Mouse (Mus musculus) spleen, adult 2 months (tissue): ENCODE measurements around the gene Hist1h2bj. TPM values are rescaled to one million over a fixed set of nuclear protein-coding genes. Genes with fewer than 3 reads are reported as not detected.

ENCODE experiments used
- DNase-seq, 2 experiments: peaks; one replicate each; pipeline versions ENCODE4 v3.0.0 to v3.0.0-alpha.2; 2012 to 2021; ENCODE audit warnings: low spot score in 2 of 2, low read depth in 1 of 2
- H3K27ac ChIP-seq: fragments of 200-500 bp; 2 replicates; pipeline ENCODE4 v1.5.1; 2012; ENCODE audit warnings: low read length, inconsistent platforms; ENCODE audit not compliant: insufficient read depth
- H3K27me3 ChIP-seq: fragments of 200-500 bp; 2 replicates; pipeline ENCODE4 v1.6.1; 2012; ENCODE audit warnings: mild to moderate bottlenecking, moderate library complexity, low read length, inconsistent platforms; ENCODE audit not compliant: control insufficient read depth, insufficient read depth
- H3K36me3 ChIP-seq: fragments of 200-500 bp; 2 replicates; pipeline ENCODE4 v1.6.1; 2012; ENCODE audit warnings: mild to moderate bottlenecking, low read length, inconsistent platforms; ENCODE audit not compliant: control insufficient read depth, insufficient read depth
- H3K4me1 ChIP-seq: fragments of 200-500 bp; 2 replicates; pipeline ENCODE4 v1.6.1; 2011; ENCODE audit warnings: inconsistent platforms; ENCODE audit not compliant: control insufficient read depth, insufficient read depth, insufficient read length
- H3K4me3 ChIP-seq: fragments of 200-500 bp; 2 replicates; pipeline ENCODE4 v1.5.1; 2011; ENCODE audit warnings: mild to moderate bottlenecking, inconsistent platforms; ENCODE audit not compliant: insufficient read depth, insufficient read length; ENCODE audit errors: extremely low read depth
- CTCF ChIP-seq: fragments of 200-500 bp; IDR thresholded peaks from 2 replicates; pipeline ENCODE4 v1.5.1; 2011; ENCODE audit warnings: mild to moderate bottlenecking, inconsistent platforms; ENCODE audit not compliant: insufficient read depth, insufficient read length, insufficient replicate concordance; ENCODE audit errors: extremely low read depth
- POLR2A ChIP-seq: fragments of 200-500 bp; IDR thresholded peaks from 2 replicates; pipeline ENCODE4 v1.6.1; 2011; ENCODE audit warnings: low read depth, low read length, inconsistent platforms
- WGBS: fragments of 180-500 bp; shearing (Covaris S2); methylation state at CpG from one replicate; pipeline ENCODE4 v1.1.7; 2018; 5-methylcytosine and 5-hydroxymethylcytosine counted together
- polyA plus RNA-seq: library from polyadenylated mRNA; depleted of rRNA; stranded (reverse); fragments of >200 nt; gene quantifications from 2 replicates; pipeline ENCODE4 v1.2.3, GENCODE M21; 2012

Hist1h2bj gene
- polyA plus RNA-seq, 1 experiment: 21.8 TPM

DNA sequence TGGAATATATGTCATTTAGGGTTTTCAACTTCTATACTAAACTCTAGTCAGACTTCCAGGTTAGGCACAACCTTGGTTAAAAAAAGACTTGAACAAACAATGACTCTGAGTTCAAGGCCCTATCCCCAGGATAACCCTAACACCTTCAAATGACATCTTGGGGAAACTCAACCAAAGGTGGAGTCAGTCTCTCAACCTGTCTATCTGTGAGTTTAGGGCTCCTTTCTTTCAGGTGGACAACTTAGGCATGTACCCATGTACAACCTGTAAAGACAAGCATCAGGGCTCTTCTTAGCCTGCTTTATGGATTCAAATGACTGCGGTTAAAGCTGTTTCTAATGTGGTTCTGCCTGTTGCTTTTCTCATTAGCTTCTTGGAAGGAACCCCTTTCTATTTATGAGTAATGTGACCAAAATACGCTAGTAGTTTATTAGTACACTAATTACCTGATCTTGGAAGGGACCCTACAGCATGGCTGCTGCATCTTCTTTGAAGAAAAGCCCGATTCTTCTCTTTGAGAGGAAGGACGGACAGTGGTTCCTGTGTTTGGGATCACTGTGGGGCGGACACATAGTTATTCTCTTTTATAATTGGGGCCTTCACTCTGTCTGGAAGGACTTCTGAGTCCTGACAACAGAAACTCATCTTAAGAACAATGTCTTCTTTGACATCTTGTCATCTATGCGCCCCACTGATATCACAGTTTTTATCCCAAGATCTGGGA, 1.6 kb downstream of the Hist1h2bj start:
- no peak overlapping the region for H3K27ac ChIP-seq
- TF ChIP-seq POLR2A: no peak
- TF ChIP-seq CTCF: no peak

DNA sequence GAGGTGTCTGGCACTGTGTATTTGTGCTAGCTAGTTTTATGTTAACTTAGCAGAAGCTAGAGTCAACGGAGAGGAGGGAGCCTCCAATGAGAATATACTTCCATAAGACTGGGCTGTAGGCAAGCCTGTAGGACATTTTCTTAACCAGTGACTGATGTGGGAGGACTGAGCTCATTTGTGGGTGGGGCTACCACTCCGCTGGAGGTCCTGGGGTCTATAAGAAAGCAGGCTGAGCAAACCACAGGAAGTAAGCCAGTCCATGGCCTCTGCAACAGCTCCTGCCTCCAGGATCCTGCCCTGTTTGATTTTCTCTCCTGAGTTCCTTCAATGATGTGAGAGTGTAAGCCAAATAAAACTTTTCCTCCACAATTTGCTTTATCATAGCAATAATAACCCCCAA, 2.3 kb downstream of the Hist1h2bj start:
- H3K4me1 ChIP-seq: no peaks in the 10 kb centered on the region; the same call in 1 of the 2 replicates
- no peaks in the 10 kb centered on the region for H3K27me3 ChIP-seq
- TF ChIP-seq POLR2A (no peak), CTCF (no peak)
- no peak for DNase-seq
- no peak overlapping the region for H3K27ac ChIP-seq
- 44% methylated on average over 2 of the region's 2 CpGs for WGBS
- H3K36me3 ChIP-seq: no peaks in the 10 kb centered on the region
- no peak overlapping the region for H3K4me3 ChIP-seq

More for the DNA sequence above, 1.6 kb downstream of the Hist1h2bj start:
- no peaks in the 10 kb centered on the region for H3K27me3 ChIP-seq
- no peaks in the 10 kb centered on the region for H3K4me1 ChIP-seq
- H3K36me3 ChIP-seq: no peaks in the 10 kb centered on the region
- no peak for DNase-seq
- no peak overlapping the region for H3K4me3 ChIP-seq
- WGBS: 94% methylated on average over 6 of the region's 6 CpGs

DNA sequence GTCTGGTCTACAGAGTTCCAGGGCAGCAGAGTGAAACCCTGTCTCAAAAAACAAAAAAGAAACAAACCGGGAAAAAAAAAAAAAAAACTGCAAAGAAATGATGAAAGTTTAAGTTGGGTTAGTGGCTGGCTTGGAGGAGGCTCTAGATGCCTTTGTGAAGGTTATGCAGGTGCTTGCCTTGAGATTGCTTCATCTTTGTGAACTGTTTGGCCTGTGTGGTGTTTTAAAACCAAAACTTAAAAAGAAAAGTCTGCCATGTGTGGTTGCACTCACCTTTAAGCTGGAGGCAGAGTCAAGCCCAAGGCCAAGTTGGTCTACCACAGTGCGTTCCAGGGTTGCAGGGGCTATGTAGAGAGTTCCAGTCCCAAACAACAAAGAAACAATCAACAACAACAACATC, 6.0 kb downstream of the Hist1h2bj start:
- TF ChIP-seq POLR2A: no peak
- no peak for TF ChIP-seq CTCF
- DNase-seq: no peak
- Histone ChIP-seq H3K27me3 (no peaks in the 10 kb centered on the region), H3K27ac (no peak overlapping the region), H3K4me3 (no peak overlapping the region), H3K4me1 (no peaks in the 10 kb centered on the region; the same call in none of the 2 replicates), H3K36me3 (no peaks in the 10 kb centered on the region)
- WGBS: 58% methylated on average over 2 of the region's 2 CpGs

DNA sequence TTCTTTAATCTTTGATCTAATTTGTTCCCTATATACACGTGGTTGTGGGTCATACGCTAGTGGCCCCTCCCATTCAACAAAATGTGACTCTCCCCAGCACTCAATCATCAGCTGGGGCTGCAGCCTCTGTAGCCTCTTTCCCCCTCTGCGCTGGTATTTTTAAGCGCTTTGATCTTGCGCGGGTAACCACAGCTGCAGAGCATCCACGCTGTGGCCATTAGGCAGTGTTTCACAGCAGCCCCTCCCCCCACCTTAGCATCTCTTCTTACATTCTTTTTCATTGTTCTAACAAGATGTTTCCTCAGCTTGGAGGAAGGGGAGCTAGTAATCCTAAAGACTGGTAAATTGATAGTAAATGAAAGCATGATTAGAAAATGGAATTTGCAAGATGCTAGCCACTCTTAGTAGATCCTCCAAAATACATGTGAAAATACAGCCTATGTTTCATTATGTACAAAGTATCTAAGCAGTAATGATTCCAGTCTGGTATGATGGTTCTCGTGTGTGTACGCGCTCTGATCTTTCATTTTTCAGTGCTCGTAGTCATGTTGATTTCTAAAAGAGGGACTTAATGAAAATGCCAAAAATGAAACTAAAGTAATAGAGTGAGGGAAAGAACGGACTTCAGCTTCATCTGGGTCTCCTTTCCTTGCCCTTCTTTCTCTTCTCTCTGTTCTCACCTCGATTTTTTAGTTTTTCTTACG, 6.9 kb downstream of the Hist1h2bj start:
- H3K27me3 ChIP-seq: no peaks in the 10 kb centered on the region
- H3K4me3 ChIP-seq: peak overlapping the region; percentile 60
- DNase-seq: no peak
- H3K36me3 ChIP-seq: no peaks in the 10 kb centered on the region
- TF ChIP-seq CTCF (no peak), POLR2A (no peak)
- H3K27ac ChIP-seq: no peak overlapping the region
- under 1% methylated on average over 14 of the region's 14 CpGs for WGBS
- no peaks in the 10 kb centered on the region; the same call in none of the 2 replicates for H3K4me1 ChIP-seq

DNA sequence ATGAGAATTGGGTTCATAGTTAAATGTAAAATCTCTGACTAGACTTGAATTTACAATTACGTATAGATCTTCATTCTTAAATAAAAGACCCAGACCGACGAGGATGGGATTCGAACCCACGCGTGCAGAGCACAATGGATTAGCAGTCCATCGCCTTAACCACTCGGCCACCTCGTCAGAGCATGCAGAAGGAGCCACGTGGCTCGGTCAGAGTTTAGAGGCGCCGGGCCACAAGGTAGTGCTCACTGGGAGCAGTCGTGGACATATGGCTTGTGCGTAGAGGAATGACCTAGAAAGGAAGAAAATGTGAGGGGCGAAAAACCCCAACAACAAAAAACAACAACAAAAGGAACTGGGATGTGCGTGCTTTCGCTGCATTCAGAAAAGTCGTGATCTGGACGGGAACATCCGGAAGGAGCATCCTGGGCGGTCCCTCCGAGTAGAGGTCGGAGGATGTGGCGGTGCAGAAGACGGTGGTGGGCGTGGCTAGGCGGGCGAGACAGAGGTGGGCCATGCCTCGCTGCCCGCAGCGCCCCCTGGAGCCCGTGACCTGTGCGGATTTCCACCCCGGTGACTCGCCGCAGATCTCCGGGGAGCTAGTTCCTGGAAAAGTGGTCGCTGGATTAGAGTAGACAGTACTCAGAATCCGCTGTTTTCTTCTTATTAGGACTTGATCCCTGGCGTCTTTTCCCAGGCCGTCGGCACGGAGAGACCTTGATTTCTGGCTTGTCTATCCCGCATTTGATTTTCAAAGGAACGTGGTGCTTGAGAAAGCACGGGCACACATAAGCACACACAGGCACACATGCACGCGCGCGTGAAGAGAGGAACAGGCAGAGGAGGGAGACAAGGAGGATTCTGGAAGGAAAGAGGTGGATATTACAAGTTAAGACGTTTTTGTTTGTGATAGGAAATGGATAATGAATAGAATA, 7.8 kb downstream of the Hist1h2bj start:
- peak overlapping the region; percentile 69 for H3K27ac ChIP-seq
- WGBS: under 1% methylated on average over 50 of the region's 52 CpGs
- DNase-seq: peak; percentile 83 to 93
- H3K4me3 ChIP-seq: peak overlapping the region; percentile 60
- no peaks in the 10 kb centered on the region; the same call in none of the 2 replicates for H3K4me1 ChIP-seq
- no peak for TF ChIP-seq POLR2A
- peak; percentile 70; the same call in 1 of the 2 replicates for TF ChIP-seq CTCF
- H3K27me3 ChIP-seq: no peaks in the 10 kb centered on the region
- no peaks in the 10 kb centered on the region for H3K36me3 ChIP-seq

DNA sequence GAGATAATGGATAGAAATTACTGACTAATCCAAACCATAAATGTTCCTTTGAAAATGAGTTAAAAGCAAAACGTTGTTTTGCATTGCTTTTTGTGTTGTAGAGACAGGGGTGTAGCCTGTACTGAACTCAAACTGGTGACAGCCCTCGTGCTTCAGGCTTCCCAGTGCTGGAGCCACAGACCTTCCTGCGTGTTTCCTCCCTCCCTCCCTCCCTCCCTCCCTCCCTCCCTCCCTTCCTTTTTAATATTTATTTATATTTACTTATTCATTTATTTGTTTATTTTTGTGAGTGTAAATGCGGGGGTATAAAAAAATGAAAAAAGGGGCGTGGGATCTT, 8.5 kb downstream of the Hist1h2bj start:
- Histone ChIP-seq H3K4me1 (no peaks in the 10 kb centered on the region; the same call in none of the 2 replicates), H3K36me3 (no peaks in the 10 kb centered on the region), H3K27ac (no peak overlapping the region), H3K4me3 (no peak overlapping the region), H3K27me3 (no peaks in the 10 kb centered on the region)
- no peak for DNase-seq
- no peak for TF ChIP-seq CTCF
- no peak for TF ChIP-seq POLR2A
- 10% methylated on average over 5 of the region's 5 CpGs for WGBS
